ENCODE assay signal across 28 mouse cellular contexts in genomic region chr16:92136275-92136674, GRCm38 (mm10).
A peak's percentile ranks its signal among the peaks of the same experiment; 100 is the strongest.
DNase-seq lines count a peak whose midpoint lies in the region; ATAC-seq and TF ChIP-seq lines count a peak whose summit lies in the region.
"Had no signal": no experiment of that assay in that cellular context is flagged by ENCODE, and none has a peak within 500 bp of the region (broad histone marks: within the 10 kb centered on the region; RNA-seq: fewer than 3 reads in every experiment).

No protein-coding gene starts in this region.

- H3K27me3 ChIP-seq in intestine, postnatal 0 days (replicated peaks; ENCODE audit: control insufficient read depth, insufficient read depth, low read length) = no peaks in the 10 kb centered on the region
- no peaks in the 10 kb centered on the region for H3K27me3 ChIP-seq in intestine, embryonic 15.5 days (replicated peaks)
- H3K27me3 ChIP-seq in lung, postnatal 0 days (replicated peaks; ENCODE audit: insufficient read depth, low read length) = no peaks in the 10 kb centered on the region
- H3K27me3 ChIP-seq in ES-Bruce4 (ENCODE audit: control insufficient read depth, insufficient read depth, low read length, poor library complexity, severe bottlenecking) = no peaks in the 10 kb centered on the region
- H3K27me3 ChIP-seq: hindbrain, embryonic 13.5 days; kidney, embryonic 15.5 days; limb, embryonic 15.5 days; Patski had no signal

- no peak overlapping the region for H3K9ac ChIP-seq in intestine, postnatal 0 days (ENCODE audit: low read depth, low read length)
- no peak overlapping the region for H3K9ac ChIP-seq in intestine, embryonic 15.5 days
- no peak overlapping the region for H3K9ac ChIP-seq in lung, postnatal 0 days (replicated peaks; ENCODE audit: low read depth)
- no peak overlapping the region for H3K9ac ChIP-seq in ES-Bruce4 (ENCODE audit: low read depth, poor library complexity, severe bottlenecking)
- H3K9ac ChIP-seq: forebrain, embryonic 13.5 days; hindbrain, embryonic 13.5 days; kidney, embryonic 15.5 days; limb, embryonic 15.5 days had no signal

- no peak for ATAC-seq in intestine, postnatal 0 days
- no peak for ATAC-seq in intestine, embryonic 15.5 days
- no peak for ATAC-seq in lung, postnatal 0 days
- ATAC-seq: forebrain, embryonic 13.5 days; Patski had no signal

- no peak overlapping the region for H3K4me2 ChIP-seq in intestine, postnatal 0 days (replicated peaks; ENCODE audit: low read depth)
- no peak overlapping the region for H3K4me2 ChIP-seq in intestine, embryonic 15.5 days (replicated peaks)
- no peak overlapping the region for H3K4me2 ChIP-seq in lung, postnatal 0 days (replicated peaks; ENCODE audit: low read depth, low read length)
- H3K4me2 ChIP-seq: forebrain, embryonic 13.5 days; heart, embryonic 11.5 days; hindbrain, embryonic 13.5 days; kidney, embryonic 15.5 days; limb, embryonic 15.5 days had no signal

- H3K27ac ChIP-seq in intestine, postnatal 0 days (ENCODE audit: low read depth, low read length) = no peak overlapping the region
- no peak overlapping the region for H3K27ac ChIP-seq in intestine, embryonic 15.5 days
- no peak overlapping the region for H3K27ac ChIP-seq in lung, postnatal 0 days (ENCODE audit: low read length)
- H3K27ac ChIP-seq in ES-Bruce4 (ENCODE audit: insufficient read depth, low read length) = no peak overlapping the region
- H3K27ac ChIP-seq: forebrain, embryonic 13.5 days; gastrocnemius, adult 2 months; kidney, embryonic 15.5 days; limb, embryonic 10.5 days; limb, embryonic 15.5 days; midbrain, embryonic 10.5 days had no signal

- H3K4me1 ChIP-seq in intestine, postnatal 0 days (replicated peaks; ENCODE audit: control insufficient read depth, insufficient read depth, low read length) = no peaks in the 10 kb centered on the region
- no peaks in the 10 kb centered on the region for H3K4me1 ChIP-seq in intestine, embryonic 15.5 days (replicated peaks)
- H3K4me1 ChIP-seq in lung, postnatal 0 days (ENCODE audit: insufficient read depth, low read depth, low read length) = no peaks in the 10 kb centered on the region
- H3K4me1 ChIP-seq in ES-Bruce4 (ENCODE audit: control insufficient read depth, insufficient read depth, low read length) = no peaks in the 10 kb centered on the region

- DNase-seq in lung, postnatal 0 days (ENCODE audit: low spot score) = no peak
- DNase-seq in lung, postnatal 14 days = no peak
- DNase-seq in ZHBTc4 (ENCODE audit: low read depth, low spot score) = peak; percentile 74
- DNase-seq in frontal cortex, adult 2 months (ENCODE audit: extremely low spot score in 1 of 2, low spot score in 1 of 2) = no peak
- DNase-seq in Muller cell, postnatal 12 days (ENCODE audit: inconsistent ontology term) = no peak
- DNase-seq: adrenal gland, postnatal 25 days; cerebellum, adult 2 months; cerebellum, postnatal 14 days; gastrocnemius, postnatal 36 days; heart, adult 18-20 months; heart, postnatal 36 days; kidney, adult 18-20 months; kidney, postnatal 4 days; layer of hippocampus, postnatal 36 days; spleen, adult 18-20 months; thymus, postnatal 4 days had no signal

- peak; percentile 31; the same call in 1 of the 2 replicates for TF ChIP-seq CTCF in intestine, postnatal 0 days (IDR thresholded peaks at IDR 0.05; ENCODE audit: low read depth)
- 0 out of 2 replicates have a peak, but pooled peaks have one; percentile 23 for TF ChIP-seq CTCF in lung, postnatal 0 days (IDR thresholded peaks at IDR 0.05)
- peak; percentile 57 for TF ChIP-seq CTCF in ES-Bruce4 (IDR thresholded peaks at IDR 0.05; ENCODE audit: low read depth, low read length)

- H3K4me3 ChIP-seq in intestine, postnatal 0 days (ENCODE audit: low read depth, low read length) = no peak overlapping the region
- H3K4me3 ChIP-seq in intestine, embryonic 15.5 days (replicated peaks) = no peak overlapping the region
- no peak overlapping the region for H3K4me3 ChIP-seq in lung, postnatal 0 days (ENCODE audit: low read depth, low read length)
- no peak overlapping the region for H3K4me3 ChIP-seq in ES-Bruce4 (ENCODE audit: low read depth, low read length)
- H3K4me3 ChIP-seq: forebrain, embryonic 13.5 days; gastrocnemius, adult 2 months; hindbrain, embryonic 13.5 days; kidney, embryonic 15.5 days; limb, embryonic 10.5 days; limb, embryonic 15.5 days; midbrain, embryonic 10.5 days had no signal

- WGBS in intestine, postnatal 0 days = 93% methylated on average over 15 of the region's 15 CpGs
- WGBS in intestine, embryonic 15.5 days = 95% methylated on average over 15 of the region's 15 CpGs
- WGBS in lung, postnatal 0 days = 93% methylated on average over 13 of the region's 15 CpGs

- H3K9me3 ChIP-seq in intestine, postnatal 0 days (ENCODE audit: control insufficient read depth) = no peaks in the 10 kb centered on the region
- no peaks in the 10 kb centered on the region for H3K9me3 ChIP-seq in intestine, embryonic 15.5 days
- no peaks in the 10 kb centered on the region for H3K9me3 ChIP-seq in lung, postnatal 0 days (ENCODE audit: low read length)
- no peaks in the 10 kb centered on the region for H3K9me3 ChIP-seq in ES-Bruce4 (replicated peaks; ENCODE audit: control insufficient read depth, insufficient read depth, low read length, poor library complexity, severe bottlenecking)
- H3K9me3 ChIP-seq: forebrain, embryonic 13.5 days; hindbrain, embryonic 13.5 days; kidney, embryonic 15.5 days; limb, embryonic 10.5 days; limb, embryonic 15.5 days; midbrain, embryonic 10.5 days had no signal

- no peaks in the 10 kb centered on the region for H3K36me3 ChIP-seq in intestine, postnatal 0 days (ENCODE audit: control insufficient read depth, insufficient read depth)
- H3K36me3 ChIP-seq in intestine, embryonic 15.5 days = no peaks in the 10 kb centered on the region
- no peaks in the 10 kb centered on the region for H3K36me3 ChIP-seq in lung, postnatal 0 days (ENCODE audit: insufficient read depth, low read length)
- no peaks in the 10 kb centered on the region for H3K36me3 ChIP-seq in ES-Bruce4 (ENCODE audit: control insufficient read depth, insufficient read depth, low read length, poor library complexity, severe bottlenecking)
- H3K36me3 ChIP-seq: hindbrain, embryonic 13.5 days; kidney, embryonic 15.5 days; limb, embryonic 10.5 days; limb, embryonic 15.5 days; midbrain, embryonic 10.5 days had no signal

- no peak for TF ChIP-seq EP300 in lung, postnatal 0 days (IDR thresholded peaks at IDR 0.05)
- TF ChIP-seq EP300 in ES-Bruce4 (IDR thresholded peaks at IDR 0.05; ENCODE audit: insufficient read depth, low read depth, low read length) = no peak

- no peak for TF ChIP-seq POLR2A in ES-Bruce4 (IDR thresholded peaks at IDR 0.05; ENCODE audit: insufficient read depth, low read length)
